Mouse (Mus musculus) embryonic facial prominence, embryonic 15.5 days (tissue): ENCODE results near the gene Ncapg. TPM values are rescaled to one million over a fixed set of nuclear protein-coding genes. Genes with fewer than 3 reads are reported as not detected.

ENCODE experiments used
- ATAC-seq: fragments of 200-750 bp; cut with Nextera tagmentation; 2 replicates; pipeline ENCODE4 v1.8.0; 2017; ENCODE audit warnings: low read depth, moderate TSS enrichment; ENCODE audit not compliant: insufficient number of reproducible peaks, low FRiP score, low TSS enrichment
- H3K27ac ChIP-seq: fragments of 300-500 bp; sonication (generic); replicated peaks from 2 replicates; pipeline ENCODE4 v1.5.1; 2015; ENCODE audit warnings: mild to moderate bottlenecking, inconsistent platforms
- H3K27me3 ChIP-seq: fragments of 300-500 bp; sonication (generic); 2 replicates; pipeline ENCODE4 v1.6.1; 2015; ENCODE audit warnings: inconsistent platforms
- H3K36me3 ChIP-seq: fragments of 300-500 bp; sonication (generic); 2 replicates; pipeline ENCODE4 v1.6.1; 2015; ENCODE audit warnings: mild to moderate bottlenecking, inconsistent platforms
- H3K4me1 ChIP-seq: fragments of 300-500 bp; sonication (generic); 2 replicates; pipeline ENCODE4 v1.6.1; 2015; ENCODE audit warnings: inconsistent platforms
- H3K4me2 ChIP-seq: fragments of 300-500 bp; sonication (generic); replicated peaks from 2 replicates; pipeline ENCODE4 v1.6.1; 2015; ENCODE audit warnings: mild to moderate bottlenecking, inconsistent platforms
- H3K4me3 ChIP-seq: fragments of 300-500 bp; sonication (generic); replicated peaks from 2 replicates; pipeline ENCODE4 v1.5.1; 2015; ENCODE audit warnings: mild to moderate bottlenecking, inconsistent platforms
- H3K9ac ChIP-seq: fragments of 300-500 bp; sonication (generic); 2 replicates; pipeline ENCODE4 v1.6.1; 2015; ENCODE audit warnings: inconsistent platforms
- H3K9me3 ChIP-seq: fragments of 300-500 bp; sonication (generic); replicated peaks from 2 replicates; pipeline ENCODE4 v1.6.1; 2016; ENCODE audit warnings: inconsistent platforms
- WGBS: fragments of 180-500 bp; shearing (Covaris S2); methylation state at CpG from one replicate; pipeline ENCODE4 v1.1.7; 2015; 5-methylcytosine and 5-hydroxymethylcytosine counted together
- polyA plus RNA-seq: library from polyadenylated mRNA; unstranded; fragments of >200 nt; fragmentation: Nextera tagmentation; extraction: Ambion mirVana; gene quantifications from 2 replicates; pipeline ENCODE4 v1.2.1, GENCODE M21; 2015

Gene Ncapg
- polyA plus RNA-seq, 1 experiment from 2014 or later: 34.9 TPM

GRCm38 (mm10) chr5:45669234-45669597 lies 503 bp upstream of the Ncapg start:
- H3K27me3 ChIP-seq: no peaks in the 10 kb centered on the region
- peak overlapping the region; percentile 89 for H3K27ac ChIP-seq
- H3K4me1 ChIP-seq: peaks cover 5% of the 10 kb centered on the region
- ATAC-seq: peak; percentile 39; the same call in 1 of the 2 replicates
- peak overlapping the region; percentile 68 for H3K9ac ChIP-seq
- H3K4me3 ChIP-seq: peak overlapping the region; percentile 78
- under 1% methylated on average over 27 of the region's 27 CpGs for whole genome bisulfite sequencing
- no peaks in the 10 kb centered on the region for H3K9me3 ChIP-seq
- no peaks in the 10 kb centered on the region for H3K36me3 ChIP-seq
- peak overlapping the region; percentile 91 for H3K4me2 ChIP-seq

GRCm38 (mm10) chr5:45670280-45670670 lies 556 bp downstream of the Ncapg start:
- H3K4me2 ChIP-seq: peak overlapping the region; percentile 91
- H3K36me3 ChIP-seq: 0 out of 2 replicates have a peak, but pooled peaks cover 2% of the 10 kb centered on the region
- WGBS: under 1% methylated on average over 13 of the region's 13 CpGs
- no peaks in the 10 kb centered on the region for H3K27me3 ChIP-seq
- peak overlapping the region; percentile 87 for H3K27ac ChIP-seq
- no peaks in the 10 kb centered on the region for H3K9me3 ChIP-seq
- no peak for ATAC-seq
- peaks cover 5% of the 10 kb centered on the region for H3K4me1 ChIP-seq
- H3K9ac ChIP-seq: peak overlapping the region; percentile 70
- peak overlapping the region; percentile 78 for H3K4me3 ChIP-seq

GRCm38 (mm10) chr5:45670894-45671494 lies 1.3 kb downstream of the Ncapg start:
- peaks cover 5% of the 10 kb centered on the region for H3K4me1 ChIP-seq
- no peak overlapping the region for H3K9ac ChIP-seq
- H3K4me3 ChIP-seq: peak overlapping the region; percentile 78
- peak overlapping the region; percentile 91 for H3K4me2 ChIP-seq
- no peak overlapping the region for H3K27ac ChIP-seq
- no peaks in the 10 kb centered on the region for H3K9me3 ChIP-seq
- no peaks in the 10 kb centered on the region for H3K27me3 ChIP-seq
- ATAC-seq: no peak
- peaks cover 6% of the 10 kb centered on the region; the same call in 1 of the 2 replicates for H3K36me3 ChIP-seq
- 56% methylated on average over 5 of the region's 5 CpGs for WGBS

- Histone ChIP-seq H3K4me1 (no peaks in the 10 kb centered on the region), H3K27me3 (no peaks in the 10 kb centered on the region), H3K9ac (no peak overlapping the region)
These were observed 5.3 kb downstream of the Ncapg start for GRCm38 (mm10) chr5:45675032-45675431.

GRCm38 (mm10) chr5:45677639-45678038 lies 7.9 kb downstream of the Ncapg start:
- Histone ChIP-seq H3K9ac (no peak overlapping the region), H3K4me3 (no peak overlapping the region), H3K9me3 (no peaks in the 10 kb centered on the region), H3K27ac (no peak overlapping the region), H3K27me3 (no peaks in the 10 kb centered on the region), H3K36me3 (peaks cover 14% of the 10 kb centered on the region; the same call in 1 of the 2 replicates), H3K4me2 (no peak overlapping the region), H3K4me1 (no peaks in the 10 kb centered on the region)
- ATAC-seq: no peak
- WGBS: 74% methylated on average over 4 of the region's 4 CpGs

More at GRCm38 (mm10) chr5:45675032-45675431, 5.3 kb downstream of the Ncapg start:
- Histone ChIP-seq H3K4me3 (no peak overlapping the region), H3K36me3 (peaks cover 9% of the 10 kb centered on the region; the same call in 1 of the 2 replicates), H3K9me3 (no peaks in the 10 kb centered on the region), H3K4me2 (no peak overlapping the region), H3K27ac (no peak overlapping the region)
- WGBS: 95% methylated on average over 1 of the region's 1 CpGs
- no peak for ATAC-seq

GRCm38 (mm10) chr5:45679955-45680354 lies 10.2 kb downstream of the Ncapg start:
- no peaks in the 10 kb centered on the region for H3K9me3 ChIP-seq
- no peak for ATAC-seq

GRCm38 (mm10) chr5:45683388-45683787 lies 13.7 kb downstream of the Ncapg start:
- no peak for ATAC-seq
- WGBS: 94% methylated on average over 1 of the region's 1 CpGs
- H3K4me2 ChIP-seq: no peak overlapping the region

More at GRCm38 (mm10) chr5:45679955-45680354, 10.2 kb downstream of the Ncapg start:
- no peaks in the 10 kb centered on the region for H3K4me1 ChIP-seq
- no peaks in the 10 kb centered on the region for H3K27me3 ChIP-seq
- H3K4me2 ChIP-seq: no peak overlapping the region
- H3K4me3 ChIP-seq: no peak overlapping the region
- no peak overlapping the region for H3K9ac ChIP-seq
- H3K36me3 ChIP-seq: peaks cover 24% of the 10 kb centered on the region
- H3K27ac ChIP-seq: no peak overlapping the region

GRCm38 (mm10) chr5:45685243-45685642 lies 15.5 kb downstream of the Ncapg start:
- Histone ChIP-seq H3K4me1 (no peaks in the 10 kb centered on the region), H3K4me2 (no peak overlapping the region), H3K9ac (no peak overlapping the region), H3K9me3 (no peaks in the 10 kb centered on the region), H3K36me3 (peaks cover 15% of the 10 kb centered on the region), H3K27me3 (no peaks in the 10 kb centered on the region), H3K27ac (no peak overlapping the region), H3K4me3 (no peak overlapping the region)
- 94% methylated on average over 2 of the region's 2 CpGs for WGBS
- ATAC-seq: no peak

More at GRCm38 (mm10) chr5:45683388-45683787, 13.7 kb downstream of the Ncapg start:
- Histone ChIP-seq H3K27me3 (no peaks in the 10 kb centered on the region), H3K4me3 (no peak overlapping the region), H3K27ac (no peak overlapping the region), H3K36me3 (peaks cover 18% of the 10 kb centered on the region), H3K9ac (no peak overlapping the region), H3K4me1 (no peaks in the 10 kb centered on the region), H3K9me3 (no peaks in the 10 kb centered on the region)

GRCm38 (mm10) chr5:45686223-45686622 lies 16.5 kb downstream of the Ncapg start:
- no peaks in the 10 kb centered on the region for H3K27me3 ChIP-seq
- H3K4me3 ChIP-seq: no peak overlapping the region
- H3K36me3 ChIP-seq: peaks cover 11% of the 10 kb centered on the region
- H3K4me2 ChIP-seq: no peak overlapping the region
- H3K9ac ChIP-seq: no peak overlapping the region
- H3K4me1 ChIP-seq: no peaks in the 10 kb centered on the region
- no peaks in the 10 kb centered on the region for H3K9me3 ChIP-seq
- 94% methylated on average over 3 of the region's 3 CpGs for WGBS
- ATAC-seq: no peak
- H3K27ac ChIP-seq: no peak overlapping the region

- no peak for ATAC-seq
- no peaks in the 10 kb centered on the region for H3K27me3 ChIP-seq
- no peak overlapping the region for H3K4me3 ChIP-seq
- 82% methylated on average over 4 of the region's 4 CpGs for WGBS
- H3K27ac ChIP-seq: no peak overlapping the region
- H3K9ac ChIP-seq: no peak overlapping the region
- H3K4me1 ChIP-seq: no peaks in the 10 kb centered on the region
- no peaks in the 10 kb centered on the region for H3K9me3 ChIP-seq
- peaks cover 6% of the 10 kb centered on the region for H3K36me3 ChIP-seq
- H3K4me2 ChIP-seq: no peak overlapping the region
These were observed 19.4 kb downstream of the Ncapg start for GRCm38 (mm10) chr5:45689152-45689551.

GRCm38 (mm10) chr5:45690802-45691201 lies 21.1 kb downstream of the Ncapg start:
- H3K4me2 ChIP-seq: no peak overlapping the region
- no peak overlapping the region for H3K4me3 ChIP-seq
- WGBS: 44% methylated on average over 2 of the region's 2 CpGs
- H3K9ac ChIP-seq: no peak overlapping the region
- no peaks in the 10 kb centered on the region for H3K27me3 ChIP-seq
- no peaks in the 10 kb centered on the region for H3K36me3 ChIP-seq
- ATAC-seq: no peak
- H3K27ac ChIP-seq: no peak overlapping the region
- no peaks in the 10 kb centered on the region for H3K9me3 ChIP-seq
- no peaks in the 10 kb centered on the region for H3K4me1 ChIP-seq

GRCm38 (mm10) chr5:45691678-45692077 lies 22.0 kb downstream of the Ncapg start:
- no peak overlapping the region for H3K9ac ChIP-seq
- H3K27ac ChIP-seq: no peak overlapping the region
- WGBS: 90% methylated on average over 6 of the region's 6 CpGs
- no peaks in the 10 kb centered on the region for H3K4me1 ChIP-seq
- ATAC-seq: no peak
- no peak overlapping the region for H3K4me2 ChIP-seq
- no peak overlapping the region for H3K4me3 ChIP-seq
- no peaks in the 10 kb centered on the region for H3K36me3 ChIP-seq
- H3K27me3 ChIP-seq: no peaks in the 10 kb centered on the region
- H3K9me3 ChIP-seq: no peaks in the 10 kb centered on the region
